Comparison of ENCODE assay signal across 8 mouse cellular contexts in genomic region chr12:111668457-111668912, GRCm38 (mm10). TPM values are rescaled to one million over a fixed set of nuclear protein-coding genes. Genes with fewer than 3 reads are reported as not detected.
A peak's percentile ranks its signal among the peaks of the same experiment; 100 is the strongest.
DNase-seq lines count a peak whose midpoint lies in the region; ATAC-seq and TF ChIP-seq lines count a peak whose summit lies in the region.

No protein-coding gene starts in this region.

- TF ChIP-seq CTCF in hindbrain, postnatal 0 days (IDR thresholded peaks at IDR 0.05; ENCODE audit: low read depth): peak; percentile 97
- TF ChIP-seq CTCF in left cerebral cortex, adult 2 months (IDR thresholded peaks at IDR 0.05): peak; percentile 91

- peaks cover 17% of the 10 kb centered on the region for H3K4me1 ChIP-seq in hindbrain, postnatal 0 days (ENCODE audit: insufficient read depth, low read length)

- no peaks in the 10 kb centered on the region for H3K27me3 ChIP-seq in hindbrain, postnatal 0 days (ENCODE audit: insufficient read depth, low read length)

- H3K4me3 ChIP-seq in hindbrain, postnatal 0 days (ENCODE audit: low read length): peak overlapping the region; percentile 85
- H3K4me3 ChIP-seq in left cerebral cortex, adult 2 months: peak overlapping the region; percentile 100

- H3K4me2 ChIP-seq in hindbrain, postnatal 0 days (ENCODE audit: low read depth, low read length): peak overlapping the region; percentile 77

- H3K9ac ChIP-seq in hindbrain, postnatal 0 days (replicated peaks; ENCODE audit: low read length): peak overlapping the region; percentile 97

- intact Hi-C loops in left cerebral cortex, adult 2 months (cut with DNase I): loop anchor here (1.0 to 5.0 kb wide), 5 partner anchors 28 to 144 kb away; partner anchors contain the start of genes Apopt1, Bag5, Xrcc3 and Zfyve21

- 5% methylated on average over 8 of the region's 8 CpGs for WGBS in hindbrain, postnatal 0 days

- H3K36me3 ChIP-seq in hindbrain, postnatal 0 days (ENCODE audit: insufficient read depth, low read length): 0 out of 2 replicates have a peak, but pooled peaks cover 5% of the 10 kb centered on the region

- ATAC-seq in hindbrain, postnatal 0 days: peak; percentile 64
- ATAC-seq in megakaryocyte, adult 5-6 weeks (ENCODE audit: poor library complexity, severe bottlenecking): peak; percentile 73

- peak overlapping the region; percentile 71 for H3K27ac ChIP-seq in hindbrain, postnatal 0 days
- peak overlapping the region; percentile 99 for H3K27ac ChIP-seq in left cerebral cortex, adult 2 months

- DNase-seq in T-cell, adult 2 months (ENCODE audit: low spot score): peak; percentile 89
- DNase-seq in cerebellum, postnatal 36 days: peak; percentile 98 to 99
- DNase-seq in gastrocnemius, adult 18-20 months (ENCODE audit: low spot score): peak; percentile 97
- peak; percentile 98 for DNase-seq in hindbrain, postnatal 0 days (ENCODE audit: low spot score)
- peak; percentile 92 to 97 for DNase-seq in left cerebral cortex, adult 2 months (ENCODE audit: extremely low spot score in 1 of 2, low spot score in 2 of 2)
- DNase-seq in right cerebral cortex, adult 2 months (ENCODE audit: low spot score in 2 of 2): peak; percentile 98
- DNase-seq in urinary bladder, postnatal 14 days (ENCODE audit: low spot score): peak; percentile 98

- no peaks in the 10 kb centered on the region for H3K9me3 ChIP-seq in hindbrain, postnatal 0 days (ENCODE audit: low read length)

RNA-seq across cellular contexts. Expression of gene Ckb, which starts 3.7 kb away (rescaled TPM):
- total RNA-seq in gastrocnemius, adult 18-20 months (2021): 10 to 100 TPM in 1 of 2 experiments, 1 to 10 TPM in 1; 5.9 to 12.2 TPM
- 3,255 and 3,584 TPM in 2 replicates for total RNA-seq in hindbrain, postnatal 0 days (2014; rRNA removed)
- polyA plus RNA-seq in hindbrain, postnatal 0 days (2015; fragmentation: Nextera tagmentation; extraction: Ambion mirVana): 2,405 and 2,624 TPM in 2 replicates
- 1,000 to 10,000 TPM; 1,837 to 1,872 TPM for total RNA-seq in left cerebral cortex, adult 2 months (2021)
- 8.0 and 9.7 TPM in 2 replicates for total RNA-seq in megakaryocyte, adult 5-6 weeks (2015)
- total RNA-seq in megakaryocyte, adult 5-6 weeks (2017): 22.0 and 23.1 TPM in 2 replicates

RNA-seq across cellular contexts. Expression of gene Trmt61a, which starts 9.4 kb away (rescaled TPM):
- total RNA-seq in gastrocnemius, adult 18-20 months (2021): 1 to 10 TPM; 2.4 to 3.9 TPM
- 29.7 and 32.7 TPM in 2 replicates for total RNA-seq in hindbrain, postnatal 0 days (2014; rRNA removed)
- 9.2 TPM in 2 replicates for polyA plus RNA-seq in hindbrain, postnatal 0 days (2015; fragmentation: Nextera tagmentation; extraction: Ambion mirVana)
- 10 to 100 TPM; 18.9 to 20.2 TPM for total RNA-seq in left cerebral cortex, adult 2 months (2021)
- total RNA-seq in megakaryocyte, adult 5-6 weeks (2015): 2.3 and 3.2 TPM in 2 replicates
- 2.2 and 3.8 TPM in 2 replicates for total RNA-seq in megakaryocyte, adult 5-6 weeks (2017)

RNA-seq across cellular contexts. Expression of gene Bag5, which starts 44.6 kb away (rescaled TPM):
- total RNA-seq in gastrocnemius, adult 18-20 months (2021): 10 to 100 TPM; 16.0 to 16.9 TPM
- 21.1 and 22.7 TPM in 2 replicates for total RNA-seq in hindbrain, postnatal 0 days (2014; rRNA removed)
- polyA plus RNA-seq in hindbrain, postnatal 0 days (2015; fragmentation: Nextera tagmentation; extraction: Ambion mirVana): 60.1 and 64.3 TPM in 2 replicates
- total RNA-seq in left cerebral cortex, adult 2 months (2021): 10 to 100 TPM; 60.9 to 61.8 TPM
- 10.8 and 11.4 TPM in 2 replicates for total RNA-seq in megakaryocyte, adult 5-6 weeks (2015)
- 19.1 and 21.8 TPM in 2 replicates for total RNA-seq in megakaryocyte, adult 5-6 weeks (2017)

RNA-seq across cellular contexts. Expression of gene Apopt1, which starts 44.6 kb away (rescaled TPM):
- total RNA-seq in gastrocnemius, adult 18-20 months (2021): 10 to 100 TPM; 40.5 to 43.5 TPM
- total RNA-seq in hindbrain, postnatal 0 days (2014; rRNA removed): 23.6 and 28.1 TPM in 2 replicates
- 60.3 and 63.9 TPM in 2 replicates for polyA plus RNA-seq in hindbrain, postnatal 0 days (2015; fragmentation: Nextera tagmentation; extraction: Ambion mirVana)
- total RNA-seq in left cerebral cortex, adult 2 months (2021): 10 to 100 TPM; 36.2 to 38.8 TPM
- total RNA-seq in megakaryocyte, adult 5-6 weeks (2015): 44.6 and 45.0 TPM in 2 replicates
- 60.6 and 61.0 TPM in 2 replicates for total RNA-seq in megakaryocyte, adult 5-6 weeks (2017)

Comparison
In these comparisons a context has a peak if more than half of its experiments do, and no peak if none do; other contexts are left out.
1. Peak in every context shown above with its lines: DNase-seq, ATAC-seq, H3K4me3 ChIP-seq and H3K27ac ChIP-seq.
2. RNA of gene Ckb, which starts 3.7 kb away (total RNA-seq): 3,255 to 3,584 TPM in hindbrain, postnatal 0 days and 1,837 to 1,872 TPM in left cerebral cortex, adult 2 months; 8.0 to 23.1 TPM in megakaryocyte, adult 5-6 weeks and 5.9 to 12.2 TPM in gastrocnemius, adult 18-20 months; every median in the first group is over 10 times any median in the second.